Mouse (Mus musculus) layer of hippocampus, postnatal 14 days (tissue): Measurements from ENCODE around the gene Tnni3k. TPM values are rescaled to one million over a fixed set of nuclear protein-coding genes. Genes with fewer than 3 reads are reported as not detected.
"Not testable (repeated sequence)": the region's sequence is repeated elsewhere in the genome, so short reads cannot be mapped to it uniquely, and the experiment has no call there.

Experiments used
- DNase-seq, 2 experiments: peaks; one replicate each; pipeline ENCODE4 v3.0.0; 2021 to 2022; ENCODE audit warnings: low spot score in 2 of 2, mixed read lengths in 1 of 2
- total RNA-seq, 2 experiments: library from RNA; stranded (reverse); gene quantifications; 2 replicates each; pipeline ENCODE4 v1.2.3; 2021

Gene Tnni3k
- total RNA-seq, 2 experiments from 2014 or later = 0.31 to 0.32 TPM

DNA sequence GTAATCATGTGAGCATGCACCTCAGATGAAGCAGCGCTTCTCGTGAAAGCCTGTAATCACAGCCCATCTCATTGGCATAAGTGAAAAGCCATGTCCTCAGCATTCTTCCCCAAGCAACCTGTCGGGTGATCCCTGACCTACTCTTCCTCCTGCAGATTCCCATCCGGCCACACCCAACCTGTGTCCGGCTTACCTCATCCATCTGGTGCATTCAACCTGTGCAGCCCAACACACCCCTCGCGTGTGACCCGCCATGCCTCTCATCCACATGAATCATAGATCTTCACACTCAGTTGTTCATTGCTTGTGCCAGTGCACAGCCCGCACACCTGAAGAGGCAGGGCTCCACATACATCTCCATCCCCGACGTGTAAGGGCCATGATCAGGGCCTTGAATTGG, 217.3 kb downstream of the Tnni3k start:
- DNase-seq = no peak

DNA sequence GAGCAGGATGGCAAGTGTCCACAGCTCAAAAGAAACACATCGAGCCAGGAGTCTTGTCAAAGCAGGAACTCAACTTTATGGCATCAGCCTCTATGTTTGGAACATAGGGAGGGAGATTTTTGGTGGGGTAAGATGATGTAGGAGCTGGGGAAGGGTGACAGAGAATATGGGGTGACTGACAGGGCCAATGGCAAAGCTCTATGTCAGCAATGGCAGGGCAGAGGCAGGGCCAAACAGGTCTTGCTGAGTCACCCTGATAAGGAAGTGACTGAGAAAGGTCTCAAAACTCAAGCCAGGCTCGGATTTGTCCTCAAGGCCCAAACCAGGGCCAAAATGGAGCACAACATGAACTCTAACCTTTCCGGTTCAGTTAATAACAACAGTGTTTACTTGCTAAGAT, 219.1 kb downstream of the Tnni3k start:
- no peak for DNase-seq

DNA sequence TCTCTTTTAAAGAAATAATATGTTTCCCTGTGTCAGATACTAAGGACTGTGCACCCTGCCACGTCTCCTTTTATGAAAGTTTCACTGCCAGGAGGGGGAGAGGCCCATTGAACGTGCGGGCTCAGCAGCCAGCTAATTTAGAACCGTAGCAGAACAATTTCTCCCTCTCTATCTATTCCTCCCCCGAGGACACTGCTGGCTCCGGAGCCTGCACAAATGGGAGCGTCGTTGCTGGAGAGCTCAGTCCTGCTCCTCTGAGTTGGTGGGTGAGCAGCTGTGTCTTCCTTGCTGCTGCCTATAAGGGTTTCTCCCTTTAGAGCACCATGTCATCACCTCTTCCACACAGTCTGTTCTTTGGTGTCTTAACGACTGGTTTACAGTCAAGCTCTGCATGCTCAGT, 220.8 kb downstream of the Tnni3k start:
- DNase-seq = no peak

DNA sequence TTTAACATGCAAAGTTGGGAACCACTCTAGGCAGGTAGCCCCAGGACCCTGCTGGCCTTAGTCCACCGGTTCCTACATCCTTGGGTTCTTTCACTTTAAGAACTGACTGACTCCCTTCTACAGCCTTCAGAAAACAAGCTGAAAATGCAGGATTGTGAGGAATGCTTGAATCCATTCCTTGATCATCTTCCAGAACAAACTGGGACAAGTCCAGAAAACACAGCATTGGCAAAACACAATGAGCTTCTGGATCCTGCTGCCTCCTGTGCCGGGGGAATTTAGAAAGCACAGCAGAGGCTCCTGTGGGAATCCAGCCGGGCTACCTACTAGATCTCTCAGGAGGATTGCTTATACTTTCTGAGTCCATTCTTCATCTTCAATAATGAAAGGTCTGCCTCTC, 229.5 kb downstream of the Tnni3k start:
- peak in 1 of 2 experiments; percentile 83 for DNase-seq

DNA sequence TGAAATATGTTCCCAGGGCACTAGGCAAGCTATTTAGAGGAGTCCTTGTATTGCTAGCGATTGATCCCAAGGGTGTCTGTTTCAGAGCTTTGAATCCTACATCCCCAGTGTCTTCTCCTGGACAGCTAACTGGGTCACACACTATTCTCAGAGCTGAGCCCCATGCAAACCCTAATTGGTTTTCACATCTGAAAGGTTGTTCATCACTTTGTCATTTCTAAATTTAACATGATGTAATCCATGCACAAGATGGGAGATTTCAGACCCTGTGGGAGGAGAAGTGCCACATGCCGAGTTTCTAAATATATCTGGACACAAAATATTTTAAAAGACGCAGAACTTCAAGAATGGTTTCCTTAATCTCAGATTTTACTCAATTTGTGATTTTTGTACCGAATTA, 230.5 kb downstream of the Tnni3k start:
- no peak for DNase-seq

DNA sequence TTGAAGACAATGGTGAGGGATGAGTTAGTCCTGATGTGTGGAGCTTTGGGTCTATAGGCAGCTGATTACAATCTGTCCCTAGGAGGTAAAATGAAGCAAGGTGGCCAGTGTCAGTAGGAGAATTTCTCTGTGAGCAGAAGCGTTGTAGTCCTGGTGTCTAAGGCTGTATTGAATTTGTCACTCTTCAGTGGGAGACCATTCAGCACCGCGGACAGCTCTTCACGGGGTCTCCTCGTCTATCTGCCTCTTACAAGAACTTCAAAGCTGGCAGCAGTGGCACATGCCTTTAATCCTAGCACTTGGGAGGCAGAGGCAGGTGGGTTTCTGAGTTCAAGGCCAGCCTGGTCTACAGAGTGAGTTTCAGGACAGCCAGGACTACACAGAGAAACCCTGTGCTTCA, 235.5 kb downstream of the Tnni3k start:
- not testable (repeated sequence) for DNase-seq

DNA sequence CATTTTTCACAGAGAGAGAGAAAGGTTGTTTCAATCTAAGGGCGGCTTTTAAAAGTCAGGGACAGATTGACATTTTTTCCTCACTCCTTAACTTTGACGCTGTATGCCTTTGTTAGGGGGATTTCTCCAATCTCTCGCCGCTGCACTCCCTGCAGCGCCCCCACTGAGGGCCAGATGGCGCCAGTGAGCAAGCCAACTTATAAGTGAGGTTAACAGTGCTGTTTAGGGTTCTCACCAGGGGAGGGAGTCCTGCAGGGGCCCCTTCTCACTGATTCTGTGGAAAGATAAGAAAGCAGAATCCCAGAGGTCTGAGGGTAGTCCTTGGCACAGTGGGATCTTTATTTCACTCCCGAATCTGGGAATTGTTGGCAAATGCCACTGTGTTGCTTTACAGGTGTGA, 237.5 kb downstream of the Tnni3k start:
- peak; percentile 80 to 84 for DNase-seq

DNA sequence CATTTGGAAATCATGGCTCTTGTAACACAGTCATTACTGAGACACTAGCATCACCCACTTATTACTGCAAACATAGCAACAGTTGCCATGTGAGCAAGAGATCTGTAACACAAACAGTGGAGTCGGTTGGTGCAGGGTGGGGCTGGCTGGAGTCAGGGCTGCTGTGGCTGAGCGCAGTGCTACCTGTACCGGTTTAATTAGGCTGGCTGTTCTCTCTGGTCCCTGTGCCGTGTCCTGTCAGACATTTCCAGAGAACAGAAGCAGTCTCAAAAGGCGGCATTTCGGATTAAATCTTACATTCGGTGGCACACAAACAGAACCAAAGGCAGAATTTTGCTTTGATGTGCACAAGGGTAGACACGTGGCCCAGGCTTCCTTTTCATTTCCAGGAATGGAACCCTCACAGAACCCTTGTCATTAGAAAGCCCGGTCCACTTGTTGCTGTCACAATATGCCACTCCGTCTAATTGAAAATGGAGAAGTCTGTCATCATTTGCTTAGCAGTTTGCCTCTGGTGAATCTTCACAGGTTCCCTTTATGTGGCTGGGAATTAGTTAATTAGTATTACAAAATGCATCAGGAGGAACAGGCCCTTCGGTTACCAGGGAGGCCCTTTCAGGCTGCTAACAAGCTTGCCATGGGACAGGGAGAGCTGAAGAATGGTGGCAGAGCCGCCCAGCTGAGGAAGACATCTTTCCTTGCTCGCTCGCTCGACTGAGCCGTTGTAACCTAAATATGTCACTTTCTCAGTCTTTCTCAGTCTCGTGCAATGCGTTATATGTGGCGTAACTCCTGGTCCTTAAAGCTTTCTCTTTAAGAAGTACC, 238.2 kb downstream of the Tnni3k start:
- peak; percentile 64 to 71 for DNase-seq

DNA sequence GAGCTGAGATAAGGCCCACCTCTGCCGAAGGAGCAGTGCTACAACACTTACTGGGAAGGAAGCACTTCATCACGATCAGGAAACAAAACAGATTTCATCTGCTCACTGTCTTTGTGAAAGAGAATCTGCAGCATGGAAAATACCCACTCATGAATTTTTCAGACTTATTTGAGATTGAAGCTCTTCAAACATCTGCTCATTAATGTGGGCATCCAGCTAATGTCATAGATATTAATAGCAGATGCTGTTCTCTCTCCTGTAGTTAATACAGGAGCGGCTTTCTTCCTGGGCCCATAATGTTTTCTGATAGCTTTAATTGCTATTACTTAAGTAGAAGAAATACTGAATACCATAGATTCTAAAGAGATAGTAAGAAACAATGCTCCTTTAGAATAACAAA, 239.0 kb downstream of the Tnni3k start:
- DNase-seq = no peak

DNA sequence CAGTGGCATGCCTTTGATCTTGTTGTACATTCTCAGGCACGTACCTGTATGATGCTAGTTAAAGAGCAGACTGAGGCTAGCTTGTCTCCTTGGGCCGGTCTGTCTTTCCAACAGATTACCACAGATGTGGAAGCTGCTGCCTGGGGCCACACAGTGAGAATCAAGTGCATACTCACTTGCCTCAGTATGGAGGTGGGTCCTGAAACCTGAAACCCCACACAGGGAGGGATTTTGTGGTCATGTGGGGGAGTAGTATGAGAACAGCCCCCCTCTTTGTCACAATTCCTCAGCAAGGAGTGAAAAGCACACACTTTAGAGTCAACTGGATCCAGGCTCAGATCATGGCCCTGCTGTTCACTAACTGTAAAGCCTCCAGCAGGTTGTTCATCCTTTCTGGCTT, 239.6 kb downstream of the Tnni3k start:
- no peak for DNase-seq

DNA sequence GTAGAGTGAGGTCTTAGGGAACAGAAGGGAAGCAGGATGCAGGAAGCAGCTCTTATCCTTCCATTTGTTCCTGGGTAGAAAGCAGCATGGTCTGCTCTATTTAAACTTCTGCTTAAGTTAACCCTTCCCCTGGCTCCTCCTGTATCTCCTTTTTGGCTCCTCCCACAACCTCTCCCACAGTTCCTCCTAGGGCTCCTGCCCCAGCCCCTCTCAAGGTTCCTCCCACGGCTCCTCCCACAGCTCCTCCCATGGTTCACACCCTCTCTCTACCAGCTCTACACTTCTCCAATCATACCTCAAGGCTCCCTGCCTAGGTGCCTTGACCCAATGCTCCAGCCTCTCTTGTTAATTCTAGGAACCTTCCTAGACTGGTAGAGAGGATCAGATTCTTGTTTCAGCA, 242.3 kb downstream of the Tnni3k start:
- no peak for DNase-seq

DNA sequence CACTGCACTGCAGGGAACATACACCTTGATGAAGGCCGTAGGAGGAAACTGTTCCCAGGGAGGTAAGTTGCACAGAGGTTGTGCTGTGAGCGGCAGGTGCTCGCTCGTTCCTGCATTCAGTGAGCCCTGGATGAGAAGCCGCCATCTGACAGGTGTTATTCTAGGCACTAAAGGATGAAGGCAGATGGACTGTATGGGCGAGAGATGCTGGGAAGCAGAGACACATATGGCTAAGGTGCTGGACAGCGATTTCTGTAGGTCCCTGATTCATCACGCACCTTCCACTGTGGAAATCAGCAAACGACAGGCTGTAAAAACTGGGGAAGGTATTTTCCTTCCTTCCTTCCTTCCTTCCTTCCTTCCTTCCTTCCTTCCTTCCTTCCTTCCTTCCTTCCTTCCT, 243.4 kb downstream of the Tnni3k start:
- DNase-seq = no peak

DNA sequence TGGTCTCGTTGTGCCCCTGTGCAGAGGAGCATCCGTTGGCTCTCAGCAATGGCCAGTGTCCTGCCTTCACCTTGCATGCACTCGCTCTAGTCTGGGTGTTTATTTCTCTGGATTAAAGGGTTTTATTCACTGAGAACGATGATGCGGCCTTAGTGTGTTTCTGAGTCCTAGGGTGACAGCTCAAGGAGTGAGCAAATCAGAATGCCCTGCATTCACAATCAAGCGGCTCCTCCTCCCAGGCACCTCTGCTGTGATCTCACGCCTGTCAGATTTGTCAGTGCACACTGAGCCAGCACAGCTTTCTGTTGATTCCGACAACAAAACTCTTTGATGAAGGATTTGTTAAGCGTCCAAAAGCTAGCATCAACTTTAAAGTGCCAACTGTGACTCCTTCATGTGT, 243.9 kb downstream of the Tnni3k start:
- no peak for DNase-seq

DNA sequence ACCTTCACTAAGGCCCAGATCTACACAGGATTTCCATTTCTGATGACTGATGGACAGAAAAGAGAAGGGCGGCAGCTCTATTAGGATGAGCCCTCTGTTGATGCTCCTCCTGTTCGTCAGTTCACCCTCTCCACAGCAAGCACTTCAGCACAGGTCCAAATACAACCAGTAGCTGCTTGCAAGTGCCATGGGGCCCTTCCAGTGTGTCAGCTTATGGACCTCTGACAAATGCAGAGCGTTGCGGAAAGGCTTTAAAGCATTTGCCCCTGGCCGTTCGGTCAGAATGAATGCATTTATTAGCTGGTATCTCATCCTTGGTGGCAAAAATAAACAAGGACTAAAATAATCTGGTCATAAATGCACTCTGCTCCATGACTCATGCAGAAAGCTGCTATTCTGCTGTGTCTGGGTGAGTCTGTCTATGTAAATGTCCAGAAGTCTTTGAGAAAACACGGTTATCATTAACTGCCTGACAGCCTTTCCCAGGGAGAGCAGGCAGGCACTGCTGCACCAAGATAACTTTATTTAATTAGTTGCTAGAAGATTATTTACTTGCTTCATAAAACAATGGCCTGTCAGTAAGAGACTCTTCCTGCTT, 244.8 kb downstream of the Tnni3k start:
- DNase-seq = no peak

DNA sequence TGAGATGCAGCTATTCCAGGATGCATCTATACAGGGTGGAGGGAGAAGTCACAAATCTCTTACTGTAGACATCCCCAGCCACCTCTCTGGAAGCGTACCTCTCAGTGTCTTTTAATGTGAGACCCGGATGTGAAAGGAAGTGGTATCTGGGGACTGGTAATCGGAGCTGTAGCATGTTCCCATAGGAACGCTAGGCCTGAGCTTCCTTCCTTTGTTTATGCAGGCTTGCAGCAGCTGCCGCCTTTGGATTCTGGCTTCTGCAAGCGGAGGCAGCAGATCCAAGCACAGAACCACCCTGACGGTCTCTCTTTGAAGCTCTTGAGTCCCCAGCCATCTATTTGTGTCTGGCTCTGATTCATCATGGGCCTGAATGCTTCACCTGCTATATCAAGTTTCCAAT, 248.6 kb downstream of the Tnni3k start:
- peak in 1 of 2 experiments; percentile 69 for DNase-seq

DNA sequence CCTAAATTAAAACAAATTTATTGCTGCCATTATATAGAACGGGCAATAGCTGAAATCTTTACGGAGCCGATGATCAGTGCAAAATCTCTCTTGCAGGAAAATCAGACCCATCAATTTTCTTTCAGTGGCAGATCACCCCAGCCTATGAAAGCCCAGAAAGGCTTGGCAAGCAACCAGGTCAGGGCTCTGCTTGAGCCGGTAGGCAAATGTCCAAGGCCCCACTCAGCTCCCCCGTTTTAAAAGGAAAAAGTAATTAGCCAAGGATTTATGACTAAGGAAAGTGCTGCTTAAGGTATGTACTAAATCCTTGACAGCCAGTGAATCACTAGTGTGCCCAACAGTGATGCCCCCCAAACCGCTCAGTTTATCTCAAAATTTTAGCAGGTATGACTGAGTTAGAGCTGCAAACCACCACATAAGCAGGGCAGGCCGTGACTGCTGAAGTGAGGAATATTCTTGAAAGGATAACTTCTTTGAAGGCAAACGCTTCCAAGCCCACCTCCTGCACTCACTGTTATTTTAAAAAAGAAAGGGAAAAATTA, 254.2 kb downstream of the Tnni3k start:
- DNase-seq = no peak

DNA sequence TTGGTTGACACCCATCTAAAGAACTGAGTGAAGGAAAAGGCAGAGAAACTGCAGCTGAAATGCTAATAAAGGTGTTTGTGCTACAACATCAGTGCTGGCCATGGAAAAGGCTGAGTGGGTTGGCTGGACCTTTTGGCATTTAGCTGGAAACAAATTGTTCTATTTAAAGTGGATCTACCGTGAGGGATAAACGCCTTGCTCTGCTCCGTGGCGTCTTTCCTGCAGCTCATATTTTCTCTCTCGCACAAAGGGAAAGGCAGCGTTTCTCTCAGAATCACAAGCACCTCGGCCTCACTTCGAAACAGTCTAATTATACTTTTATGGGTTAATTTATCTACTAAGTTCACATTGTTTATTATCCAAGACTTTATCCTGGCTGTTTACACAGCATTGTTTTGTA, 254.8 kb downstream of the Tnni3k start:
- DNase-seq = no peak

DNA sequence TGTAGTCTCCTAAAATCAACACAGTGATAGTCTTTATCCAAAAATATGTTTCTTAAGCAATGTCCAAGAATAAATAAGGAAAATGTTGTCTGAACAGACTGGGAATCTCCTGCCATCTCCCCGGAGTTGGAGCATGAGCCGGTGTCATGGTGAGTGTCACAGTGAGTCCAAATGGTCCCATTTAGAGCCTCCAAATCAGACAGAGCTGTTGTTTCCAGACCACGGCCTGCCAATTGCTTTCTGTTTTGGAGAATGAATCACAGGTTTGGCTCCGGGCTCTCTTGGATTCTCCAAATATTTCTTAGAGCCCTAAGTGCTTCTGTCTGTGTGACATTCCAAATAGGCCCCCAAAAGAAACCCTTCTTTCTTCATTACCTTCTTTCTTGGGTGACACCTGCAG, 256.4 kb downstream of the Tnni3k start:
- DNase-seq = peak in 1 of 2 experiments; percentile 43

DNA sequence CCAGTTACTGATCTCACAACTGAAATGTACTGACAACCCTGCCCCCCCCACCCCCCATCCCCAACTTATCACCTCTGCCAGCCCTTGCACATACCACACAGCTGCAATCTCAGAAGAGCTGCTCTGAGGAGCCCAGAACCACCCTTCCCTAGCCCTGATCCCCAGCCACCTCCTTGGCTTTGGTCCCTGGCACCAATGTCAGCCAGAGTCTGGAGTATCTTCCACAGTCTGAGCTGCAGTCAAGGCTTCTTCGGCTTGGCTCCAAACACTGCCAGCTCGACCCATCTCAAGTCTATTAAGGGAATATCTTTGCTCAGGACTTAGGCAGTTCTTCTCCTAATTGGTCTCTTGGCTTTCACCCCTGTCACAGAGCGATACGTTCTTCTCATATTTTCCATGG, 261.6 kb downstream of the Tnni3k start:
- DNase-seq = no peak

DNA sequence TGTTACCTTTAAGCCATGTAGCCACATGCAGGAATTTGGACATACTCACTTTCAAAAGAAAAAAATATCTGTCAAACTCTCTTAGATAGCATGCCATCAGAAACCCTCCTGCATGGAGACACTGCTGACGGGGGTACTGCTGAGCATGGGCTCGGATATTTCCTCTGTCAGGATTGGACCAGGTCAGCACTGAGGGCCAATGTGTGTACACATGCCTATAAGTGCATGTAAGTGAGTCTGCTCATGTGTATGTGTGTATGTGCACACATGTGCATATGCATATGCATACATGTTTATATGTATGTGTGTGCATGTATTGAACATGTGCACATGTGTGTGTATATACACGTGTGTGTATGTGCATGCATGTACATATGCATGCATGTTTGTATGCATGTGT, 267.6 kb downstream of the Tnni3k start:
- no peak for DNase-seq

DNA sequence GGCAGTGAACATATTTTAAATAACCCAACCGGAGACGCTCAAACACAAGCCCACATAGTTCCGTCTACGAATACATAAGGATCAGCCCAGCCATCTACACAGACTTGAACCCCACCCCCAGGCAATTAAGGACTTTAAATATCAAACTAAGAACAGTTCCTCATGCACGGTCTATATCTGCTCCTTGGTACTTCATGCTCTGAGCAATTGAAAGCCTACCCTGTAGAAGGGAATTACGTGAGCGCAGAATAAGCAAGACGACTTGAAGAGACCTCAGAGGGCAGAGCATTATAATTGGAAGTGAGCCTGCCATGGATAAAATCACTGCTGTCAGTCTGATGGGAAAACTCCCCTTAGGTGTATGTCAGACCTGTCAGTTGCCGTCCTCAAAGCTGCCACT, 268.9 kb downstream of the Tnni3k start:
- DNase-seq = no peak

DNA sequence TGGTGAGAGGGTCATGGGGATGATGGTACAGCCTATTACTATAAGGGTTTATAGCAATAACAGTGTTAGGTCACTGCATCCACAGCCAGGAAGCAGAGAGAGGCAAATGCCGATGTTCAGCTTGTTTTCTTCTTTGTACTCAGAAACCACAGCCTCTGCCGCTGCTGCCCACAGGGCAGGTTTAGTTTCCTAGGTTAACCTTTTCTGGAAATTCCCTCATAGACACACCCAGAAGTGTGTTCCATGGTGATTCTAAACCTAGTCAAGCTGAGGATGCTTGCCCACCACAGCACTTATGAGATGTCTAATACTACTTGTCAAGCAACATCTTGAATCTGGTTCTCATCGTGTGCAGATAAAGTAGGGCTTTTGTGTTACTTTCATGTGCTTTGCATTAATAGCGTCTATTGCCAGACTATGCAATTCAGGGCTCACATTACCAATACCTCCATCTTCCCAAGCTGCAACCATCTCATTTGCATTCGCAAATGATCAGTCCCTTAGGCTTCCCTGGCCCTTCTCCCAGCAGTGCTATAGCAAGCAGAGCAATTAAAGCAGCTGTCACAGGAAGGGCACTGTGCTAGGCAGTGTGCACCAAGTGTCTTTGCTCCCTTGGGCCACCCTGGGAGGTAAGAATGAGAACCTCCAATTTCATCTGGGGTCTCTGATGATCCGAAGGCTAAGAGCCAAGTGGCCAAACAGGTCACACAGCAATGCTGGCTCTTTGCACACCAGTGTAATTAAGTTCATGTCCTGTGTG, 276.2 kb downstream of the Tnni3k start:
- DNase-seq = no peak
